Mouse (Mus musculus): ENCODE measurements around the gene Asgr2. TPM values are rescaled to one million over a fixed set of nuclear protein-coding genes. Genes with fewer than 3 reads are reported as not detected.
"Not testable (repeated sequence)": the region's sequence is repeated elsewhere in the genome, so short reads cannot be mapped to it uniquely, and the experiment has no call there.

Asgr2 gene
- polyA plus RNA-seq, 1 experiment from 2014 or later = 0.61 TPM

DNA sequence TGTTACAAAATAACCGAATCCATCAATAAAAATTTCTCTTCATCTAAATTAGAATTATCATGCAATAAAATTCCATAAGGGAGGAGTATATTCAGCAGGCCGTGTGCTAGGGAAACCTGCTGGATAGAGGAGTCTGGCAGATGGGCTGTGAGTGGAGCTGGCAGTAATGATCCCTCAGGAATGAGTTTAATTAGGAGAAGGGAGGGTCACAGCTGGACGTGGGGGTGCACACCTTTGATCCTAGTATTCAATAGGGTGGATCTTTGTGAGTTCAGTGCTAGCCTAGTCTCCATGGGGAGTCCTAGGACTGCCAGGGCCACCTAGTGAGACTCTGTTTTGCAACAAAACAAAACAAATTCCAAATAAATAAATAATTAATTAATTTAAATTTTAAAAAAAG is 24.2 kb upstream of the Asgr2 start:
- no peaks in the 10 kb centered on the region for H3K9me3 ChIP-seq
- no peak overlapping the region for H3K27ac ChIP-seq
- H3K27me3 ChIP-seq (replicated peaks) = no peaks in the 10 kb centered on the region
- H3K4me1 ChIP-seq = no peaks in the 10 kb centered on the region
- no peak overlapping the region for H3K9ac ChIP-seq
- WGBS = 27% methylated on average over 3 of the region's 3 CpGs
- H3K36me3 ChIP-seq = no peaks in the 10 kb centered on the region
- H3K4me2 ChIP-seq (replicated peaks) = no peak overlapping the region
- no peak overlapping the region for H3K4me3 ChIP-seq
- no peak for ATAC-seq (ENCODE audit: low FRiP score, low read depth)

DNA sequence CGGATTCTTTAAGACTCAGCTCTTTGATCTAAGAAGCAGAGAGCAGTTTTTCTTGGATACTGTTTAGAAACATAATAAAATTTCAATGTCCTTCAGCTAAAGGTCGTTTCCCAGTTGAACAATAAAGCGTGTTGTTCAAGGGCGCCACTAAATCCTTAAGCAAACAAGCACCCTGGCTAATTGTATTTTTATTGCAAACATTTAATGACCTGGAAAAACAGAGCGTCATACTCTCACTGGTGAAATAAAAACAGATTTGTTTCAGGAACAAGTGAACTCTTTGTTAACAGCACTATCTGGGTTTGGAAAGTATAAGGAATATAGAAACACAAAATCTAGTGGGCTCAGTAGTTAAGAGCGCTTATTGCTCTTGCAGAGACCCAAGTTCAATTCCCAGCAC is 22.4 kb upstream of the Asgr2 start:
- no peaks in the 10 kb centered on the region for H3K4me1 ChIP-seq
- no peaks in the 10 kb centered on the region for H3K36me3 ChIP-seq
- no peaks in the 10 kb centered on the region for H3K27me3 ChIP-seq (replicated peaks)
- H3K9ac ChIP-seq = no peak overlapping the region
- ATAC-seq (ENCODE audit: low FRiP score, low read depth) = no peak
- no peaks in the 10 kb centered on the region for H3K9me3 ChIP-seq
- H3K4me2 ChIP-seq (replicated peaks) = no peak overlapping the region
- H3K27ac ChIP-seq = no peak overlapping the region
- 46% methylated on average over 6 of the region's 6 CpGs for WGBS
- H3K4me3 ChIP-seq = no peak overlapping the region

DNA sequence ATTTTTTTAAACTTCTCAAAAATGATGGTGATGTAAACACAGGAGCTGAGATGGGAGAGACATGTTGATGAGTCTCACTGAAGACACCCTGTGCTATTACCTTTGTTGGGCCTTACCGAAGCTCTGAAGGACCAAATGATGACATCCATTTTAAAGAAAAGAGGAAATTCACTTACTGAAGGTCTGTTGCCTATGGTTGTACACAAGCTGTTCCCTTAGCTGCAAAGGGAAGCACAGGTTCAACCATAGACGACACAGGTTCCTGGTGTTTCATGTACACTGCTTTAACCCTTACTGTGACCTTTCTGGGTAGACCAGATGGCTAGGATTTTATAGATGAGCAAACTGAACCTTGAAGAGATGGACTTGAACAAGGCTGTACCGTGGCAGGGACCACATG is 21.8 kb upstream of the Asgr2 start:
- not testable (repeated sequence) for H3K4me3 ChIP-seq; H3K27me3 ChIP-seq (replicated peaks); H3K9me3 ChIP-seq; H3K9ac ChIP-seq; H3K27ac ChIP-seq; ATAC-seq (ENCODE audit: low FRiP score, low read depth); H3K36me3 ChIP-seq; H3K4me1 ChIP-seq; H3K4me2 ChIP-seq (replicated peaks)
- 82% methylated on average over 3 of the region's 3 CpGs for WGBS

DNA sequence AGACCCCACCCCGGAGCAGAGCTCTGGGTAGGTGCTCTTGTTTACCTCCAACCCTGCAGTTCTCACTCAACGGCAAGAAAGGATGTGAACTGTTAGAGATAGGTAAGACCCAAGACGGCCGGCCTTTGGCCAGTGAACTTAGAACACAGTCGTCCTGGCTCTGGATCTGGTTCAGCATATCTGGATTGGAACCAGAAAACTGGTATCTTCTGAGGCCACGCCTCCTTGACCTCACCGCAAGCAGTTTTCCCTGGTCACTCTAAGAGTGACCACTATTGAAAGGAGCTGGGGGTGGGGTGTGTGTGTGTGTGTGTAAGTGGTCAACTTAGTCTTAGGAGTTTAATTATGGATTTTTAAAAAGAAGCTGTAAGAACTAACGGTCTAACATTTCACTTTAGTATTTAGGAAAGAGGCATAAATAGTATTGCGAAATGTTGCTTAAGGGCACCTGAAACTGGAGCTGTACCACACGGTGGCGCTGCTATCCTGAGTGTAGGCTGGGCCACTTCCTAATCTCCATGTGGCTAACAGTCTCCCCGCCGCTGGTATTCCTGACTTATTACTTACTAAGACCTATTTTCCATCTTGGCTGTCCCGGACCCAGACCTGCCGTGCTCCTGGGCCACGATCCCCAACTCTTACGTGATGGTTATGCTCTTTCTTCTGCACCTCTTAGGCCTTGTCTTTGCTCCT is 17.9 kb upstream of the Asgr2 start:
- Histone ChIP-seq H3K4me2 (replicated peaks) (peak overlapping the region; percentile 24; the same call in 1 of the 2 replicates), H3K27me3 (replicated peaks) (no peaks in the 10 kb centered on the region), H3K9me3 (no peaks in the 10 kb centered on the region), H3K27ac (no peak overlapping the region), H3K36me3 (no peaks in the 10 kb centered on the region), H3K4me1 (no peaks in the 10 kb centered on the region), H3K4me3 (no peak overlapping the region), H3K9ac (no peak overlapping the region)
- WGBS = 41% methylated on average over 17 of the region's 17 CpGs
- no peak for ATAC-seq (ENCODE audit: low FRiP score, low read depth)

DNA sequence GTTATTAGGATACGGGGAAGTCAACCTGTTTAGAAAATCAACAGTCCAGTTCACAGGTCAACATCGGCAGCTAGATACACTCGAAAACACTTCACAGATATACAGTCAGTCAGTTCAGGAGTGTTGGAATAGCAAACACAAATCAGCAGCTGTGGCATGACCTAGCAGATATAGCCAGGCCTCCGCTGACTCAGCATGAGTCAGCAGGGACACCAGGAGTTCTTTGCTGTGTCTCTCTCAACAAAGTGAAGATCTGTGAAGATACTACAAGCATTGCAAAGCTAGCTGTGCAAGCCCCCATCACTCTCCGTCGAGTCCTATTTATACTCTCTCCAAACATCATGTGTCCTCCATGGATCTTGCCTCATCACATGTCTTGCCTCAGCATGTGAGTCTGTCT is 16.9 kb upstream of the Asgr2 start:
- no peaks in the 10 kb centered on the region for H3K9me3 ChIP-seq
- no peaks in the 10 kb centered on the region for H3K27me3 ChIP-seq (replicated peaks)
- H3K36me3 ChIP-seq = no peaks in the 10 kb centered on the region
- H3K4me2 ChIP-seq (replicated peaks) = no peak overlapping the region
- H3K4me3 ChIP-seq = no peak overlapping the region
- 89% methylated on average over 6 of the region's 6 CpGs for WGBS
- ATAC-seq (ENCODE audit: low FRiP score, low read depth) = no peak
- H3K9ac ChIP-seq = no peak overlapping the region
- no peak overlapping the region for H3K27ac ChIP-seq
- H3K4me1 ChIP-seq = no peaks in the 10 kb centered on the region

DNA sequence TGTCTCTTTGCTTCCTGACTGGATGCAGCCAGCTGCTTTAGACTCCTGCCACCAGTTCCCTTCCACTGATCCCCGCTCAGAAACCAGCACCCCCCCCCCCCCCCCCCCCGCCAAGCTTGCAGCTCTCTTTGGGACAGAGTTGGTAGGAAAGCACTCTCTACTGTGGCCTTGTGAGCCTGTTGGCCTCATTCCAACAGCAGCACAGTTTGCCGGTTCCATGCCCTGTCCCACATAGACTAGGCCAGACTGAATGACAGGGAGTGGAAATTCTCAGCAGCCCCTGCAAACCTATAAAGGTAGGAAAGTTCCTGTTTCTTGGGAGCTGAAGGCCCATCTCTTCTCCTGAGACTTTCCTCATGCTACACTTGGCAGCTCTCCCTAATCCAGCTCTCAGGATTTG is 15.0 kb upstream of the Asgr2 start:
- H3K9ac ChIP-seq = no peak overlapping the region
- no peaks in the 10 kb centered on the region for H3K36me3 ChIP-seq
- no peaks in the 10 kb centered on the region for H3K9me3 ChIP-seq
- H3K27ac ChIP-seq = no peak overlapping the region
- WGBS = 78% methylated on average over 2 of the region's 3 CpGs
- no peaks in the 10 kb centered on the region for H3K27me3 ChIP-seq (replicated peaks)
- H3K4me3 ChIP-seq = no peak overlapping the region
- H3K4me1 ChIP-seq = no peaks in the 10 kb centered on the region
- H3K4me2 ChIP-seq (replicated peaks) = no peak overlapping the region
- no peak for ATAC-seq (ENCODE audit: low FRiP score, low read depth)

DNA sequence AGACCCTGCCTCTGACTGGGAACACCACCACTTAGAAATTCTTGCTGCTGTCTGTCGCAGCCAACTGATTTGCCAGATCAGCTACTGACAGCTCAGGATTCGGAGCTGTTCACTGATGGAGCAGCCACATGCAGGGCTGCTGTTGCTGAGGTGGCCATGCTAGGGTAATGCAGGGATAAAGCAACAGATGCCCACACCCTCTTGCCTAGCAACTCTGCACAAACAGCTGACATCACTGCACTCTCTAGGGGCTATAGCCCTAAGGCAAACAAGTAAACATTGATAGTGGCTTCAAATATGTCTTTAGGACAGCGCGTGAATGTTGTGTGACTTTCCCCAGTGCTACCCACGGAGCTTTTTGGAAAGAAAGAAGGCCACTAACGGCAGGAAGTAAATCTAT is 13.3 kb upstream of the Asgr2 start:
- no peak for ATAC-seq (ENCODE audit: low FRiP score, low read depth)
- WGBS = 73% methylated on average over 6 of the region's 6 CpGs

DNA sequence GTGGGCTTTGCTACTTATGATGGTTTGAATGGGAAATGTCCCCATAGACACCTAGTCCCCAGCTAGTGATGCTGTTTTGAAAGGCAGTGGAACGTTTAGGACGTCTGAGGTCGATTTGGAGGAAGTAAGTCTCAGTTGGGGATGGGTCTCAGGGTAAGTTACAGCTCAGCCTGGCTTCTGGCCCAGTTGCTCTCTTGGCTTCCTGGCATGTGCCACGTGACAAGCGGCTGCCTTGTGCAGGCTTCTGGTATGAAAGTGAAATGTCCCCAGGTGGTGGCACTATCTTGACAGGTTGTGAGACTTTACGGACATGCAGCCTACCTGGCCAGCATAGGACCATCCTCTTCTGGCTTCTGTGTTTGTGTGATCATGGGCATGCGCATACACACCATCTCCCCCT is 12.5 kb upstream of the Asgr2 start:
- Histone ChIP-seq H3K4me1 (no peaks in the 10 kb centered on the region), H3K4me3 (no peak overlapping the region), H3K27me3 (replicated peaks) (no peaks in the 10 kb centered on the region), H3K27ac (no peak overlapping the region), H3K4me2 (replicated peaks) (no peak overlapping the region), H3K9ac (no peak overlapping the region), H3K36me3 (no peaks in the 10 kb centered on the region), H3K9me3 (no peaks in the 10 kb centered on the region)
- ATAC-seq (ENCODE audit: low FRiP score, low read depth) = no peak
- 85% methylated on average over 7 of the region's 7 CpGs for WGBS

More for the DNA sequence above, 13.3 kb upstream of the Asgr2 start:
- Histone ChIP-seq H3K4me1 (no peaks in the 10 kb centered on the region), H3K4me3 (no peak overlapping the region), H3K9me3 (no peaks in the 10 kb centered on the region), H3K4me2 (replicated peaks) (no peak overlapping the region), H3K27ac (no peak overlapping the region), H3K27me3 (replicated peaks) (no peaks in the 10 kb centered on the region), H3K9ac (no peak overlapping the region), H3K36me3 (no peaks in the 10 kb centered on the region)

DNA sequence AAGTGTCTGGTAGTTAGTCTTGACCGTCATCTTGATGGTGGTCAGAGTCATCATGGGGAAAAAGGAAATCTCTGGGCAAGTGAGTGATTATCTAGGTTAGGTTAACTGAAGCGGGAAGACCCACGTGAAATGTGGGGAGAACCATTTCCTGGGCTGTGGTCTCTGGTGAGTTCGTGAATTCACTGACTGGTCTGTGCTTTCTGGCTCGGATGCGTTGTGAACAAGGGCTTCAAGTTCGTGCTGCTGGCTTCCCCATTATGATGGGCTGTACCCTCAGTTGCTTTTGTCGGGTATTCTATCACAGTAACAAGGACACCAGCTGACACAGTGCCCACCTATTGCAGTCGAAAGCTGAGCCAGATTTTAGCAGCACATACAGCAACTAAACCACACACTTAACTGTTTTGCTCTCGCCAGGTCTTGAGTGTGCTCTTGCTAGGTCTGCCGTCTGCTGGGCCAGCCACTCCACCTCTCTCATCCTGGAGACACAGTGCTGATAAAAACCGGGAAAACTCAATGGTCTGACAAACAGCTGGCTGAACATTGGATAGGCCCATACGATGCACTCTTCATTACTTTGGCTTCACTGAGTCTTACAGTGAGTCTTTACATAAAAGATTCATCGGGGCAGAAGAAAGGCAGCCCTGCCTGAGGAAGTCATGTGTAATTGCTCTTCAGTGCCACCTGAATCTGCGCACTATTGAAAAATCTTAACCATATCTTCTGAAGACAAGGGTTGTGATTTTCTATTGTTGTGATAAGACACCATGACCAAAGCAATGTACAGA is 11.4 kb upstream of the Asgr2 start:
- Histone ChIP-seq H3K27me3 (replicated peaks) (no peaks in the 10 kb centered on the region), H3K9me3 (no peaks in the 10 kb centered on the region), H3K4me2 (replicated peaks) (no peak overlapping the region), H3K36me3 (no peaks in the 10 kb centered on the region), H3K9ac (no peak overlapping the region), H3K27ac (no peak overlapping the region), H3K4me1 (no peaks in the 10 kb centered on the region), H3K4me3 (no peak overlapping the region)
- ATAC-seq (ENCODE audit: low FRiP score, low read depth) = no peak
- 85% methylated on average over 15 of the region's 15 CpGs for WGBS

DNA sequence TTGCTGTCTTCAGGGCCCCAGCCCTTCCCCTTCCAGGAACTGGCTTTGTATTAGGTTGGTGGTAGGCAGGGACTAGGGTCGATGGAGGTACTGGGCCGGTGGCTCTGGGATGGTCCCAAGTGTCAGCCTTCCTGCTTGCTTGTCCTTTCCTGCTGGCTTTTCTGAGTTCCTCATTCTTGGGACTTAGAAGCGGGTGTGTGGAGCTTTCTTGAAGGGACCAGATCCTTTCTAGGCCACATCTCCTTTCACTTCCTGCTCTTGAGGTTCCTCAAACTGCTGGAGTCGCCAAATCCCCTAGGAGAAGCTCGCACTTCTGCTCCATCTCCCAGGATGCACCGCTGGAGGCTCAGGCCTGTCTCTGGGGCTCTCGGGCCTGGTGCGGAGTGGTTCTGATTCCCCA is 7.9 kb upstream of the Asgr2 start:
- no peaks in the 10 kb centered on the region for H3K36me3 ChIP-seq
- H3K9ac ChIP-seq = no peak overlapping the region
- no peak overlapping the region for H3K4me2 ChIP-seq (replicated peaks)
- H3K4me3 ChIP-seq = no peak overlapping the region
- 0 out of 2 replicates have a peak, but pooled peaks cover 4% of the 10 kb centered on the region for H3K9me3 ChIP-seq
- WGBS = 90% methylated on average over 8 of the region's 8 CpGs
- no peak overlapping the region for H3K27ac ChIP-seq
- ATAC-seq (ENCODE audit: low FRiP score, low read depth) = no peak
- H3K27me3 ChIP-seq (replicated peaks) = no peaks in the 10 kb centered on the region
- H3K4me1 ChIP-seq = no peaks in the 10 kb centered on the region

DNA sequence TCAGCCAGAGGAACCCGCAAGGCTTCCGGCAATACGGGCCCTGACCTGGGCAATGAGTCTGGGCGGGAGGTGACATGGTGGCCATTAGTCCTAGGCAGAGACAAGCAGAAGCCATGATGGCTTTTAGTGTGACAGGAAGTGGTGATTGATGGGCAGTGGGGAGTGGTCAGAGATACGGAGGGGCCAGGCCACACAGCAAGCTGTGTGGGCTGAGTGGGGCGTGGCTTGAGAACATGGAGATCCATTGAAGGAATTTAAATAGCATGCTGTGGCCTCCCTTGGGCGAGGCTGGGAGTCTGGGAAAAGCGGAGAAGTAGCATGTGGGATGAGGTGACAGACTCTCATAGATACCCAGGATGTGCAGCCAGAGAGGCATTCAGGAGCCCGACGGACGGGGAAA is 5.0 kb downstream of the Asgr2 start:
- no peaks in the 10 kb centered on the region for H3K27me3 ChIP-seq (replicated peaks)
- ATAC-seq (ENCODE audit: low FRiP score, low read depth) = no peak
- WGBS = 64% methylated on average over 11 of the region's 11 CpGs
- H3K27ac ChIP-seq = no peak overlapping the region
- no peaks in the 10 kb centered on the region for H3K36me3 ChIP-seq
- 0 out of 2 replicates have a peak, but pooled peaks cover 3% of the 10 kb centered on the region for H3K4me1 ChIP-seq
- no peak overlapping the region for H3K9ac ChIP-seq
- no peak overlapping the region for H3K4me2 ChIP-seq (replicated peaks)
- H3K9me3 ChIP-seq = no peaks in the 10 kb centered on the region
- no peak overlapping the region for H3K4me3 ChIP-seq

DNA sequence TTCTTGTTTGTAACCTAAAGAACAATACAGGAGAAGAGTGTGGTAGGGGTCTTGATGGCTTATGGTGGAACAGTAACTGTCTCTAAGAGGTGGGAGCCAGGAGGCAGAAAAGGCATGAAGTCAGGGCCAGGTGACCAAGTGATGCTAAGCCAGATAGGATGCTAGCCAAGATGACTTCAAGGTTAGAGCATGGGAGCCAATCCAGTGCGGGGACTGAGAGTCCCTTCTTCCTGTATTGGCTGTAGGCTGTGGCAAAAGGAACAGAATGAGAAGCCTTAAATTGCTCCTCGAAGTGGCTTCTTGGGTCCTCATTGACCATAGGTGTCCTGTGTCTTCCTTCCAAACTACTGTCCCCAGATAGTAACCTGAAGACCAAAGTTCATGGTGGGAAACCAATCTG is 6.7 kb downstream of the Asgr2 start:
- WGBS = 89% methylated on average over 2 of the region's 2 CpGs
- H3K9ac ChIP-seq = no peak overlapping the region
- no peak overlapping the region for H3K4me2 ChIP-seq (replicated peaks)
- H3K4me1 ChIP-seq = 0 out of 2 replicates have a peak, but pooled peaks cover 3% of the 10 kb centered on the region
- no peak overlapping the region for H3K27ac ChIP-seq
- no peaks in the 10 kb centered on the region for H3K36me3 ChIP-seq
- no peak for ATAC-seq (ENCODE audit: low FRiP score, low read depth)
- no peak overlapping the region for H3K4me3 ChIP-seq
- H3K27me3 ChIP-seq (replicated peaks) = no peaks in the 10 kb centered on the region
- H3K9me3 ChIP-seq = no peaks in the 10 kb centered on the region

DNA sequence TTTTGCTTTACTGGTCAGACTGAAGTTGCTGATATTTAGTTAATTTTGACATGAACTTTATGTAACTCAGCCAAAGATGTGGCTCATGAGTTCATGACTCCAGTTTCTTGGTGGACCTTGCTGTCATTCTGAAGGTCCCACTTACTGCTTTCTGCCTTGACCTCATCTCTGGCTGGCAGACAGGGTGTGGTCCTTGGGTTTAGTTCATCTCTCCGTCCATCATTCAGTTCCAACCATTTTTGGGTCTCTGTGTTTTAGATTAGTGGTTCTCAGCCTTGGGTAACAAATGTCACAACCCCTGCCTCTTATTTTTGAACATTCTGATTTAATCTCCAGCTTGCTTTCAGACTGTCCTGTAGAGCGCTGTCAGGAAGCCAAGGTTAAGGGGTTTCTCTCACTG is 7.4 kb downstream of the Asgr2 start:
- Histone ChIP-seq H3K36me3 (no peaks in the 10 kb centered on the region), H3K4me1 (0 out of 2 replicates have a peak, but pooled peaks cover 3% of the 10 kb centered on the region), H3K4me2 (replicated peaks) (no peak overlapping the region), H3K27me3 (replicated peaks) (no peaks in the 10 kb centered on the region), H3K4me3 (no peak overlapping the region), H3K9me3 (no peaks in the 10 kb centered on the region), H3K9ac (no peak overlapping the region), H3K27ac (no peak overlapping the region)
- no peak for ATAC-seq (ENCODE audit: low FRiP score, low read depth)
- WGBS = 87% methylated on average over 2 of the region's 2 CpGs
